Mouse (Mus musculus) spleen, adult 2 months (tissue): ENCODE measurements at regions not wholly inside any gene's neighbourhood (a gene's known extent, or its start where the extent isn't known, plus 50 kb on each side); places are given as distances from the start of the nearest gene placed in this dataset.

Experiments used
- DNase-seq, 2 experiments: peaks; one replicate each; pipeline versions ENCODE4 v3.0.0 to v3.0.0-alpha.2; 2012 to 2021; ENCODE audit warnings: low spot score in 2 of 2, low read depth in 1 of 2
- H3K27ac ChIP-seq: fragments of 200-500 bp; 2 replicates; pipeline ENCODE4 v1.5.1; 2012; ENCODE audit warnings: low read length, inconsistent platforms; ENCODE audit not compliant: insufficient read depth
- H3K27me3 ChIP-seq: fragments of 200-500 bp; 2 replicates; pipeline ENCODE4 v1.6.1; 2012; ENCODE audit warnings: mild to moderate bottlenecking, moderate library complexity, low read length, inconsistent platforms; ENCODE audit not compliant: control insufficient read depth, insufficient read depth
- H3K36me3 ChIP-seq: fragments of 200-500 bp; 2 replicates; pipeline ENCODE4 v1.6.1; 2012; ENCODE audit warnings: mild to moderate bottlenecking, low read length, inconsistent platforms; ENCODE audit not compliant: control insufficient read depth, insufficient read depth
- H3K4me1 ChIP-seq: fragments of 200-500 bp; 2 replicates; pipeline ENCODE4 v1.6.1; 2011; ENCODE audit warnings: inconsistent platforms; ENCODE audit not compliant: control insufficient read depth, insufficient read depth, insufficient read length
- H3K4me3 ChIP-seq: fragments of 200-500 bp; 2 replicates; pipeline ENCODE4 v1.5.1; 2011; ENCODE audit warnings: mild to moderate bottlenecking, inconsistent platforms; ENCODE audit not compliant: insufficient read depth, insufficient read length; ENCODE audit errors: extremely low read depth
- CTCF ChIP-seq: fragments of 200-500 bp; IDR thresholded peaks from 2 replicates; pipeline ENCODE4 v1.5.1; 2011; ENCODE audit warnings: mild to moderate bottlenecking, inconsistent platforms; ENCODE audit not compliant: insufficient read depth, insufficient read length, insufficient replicate concordance; ENCODE audit errors: extremely low read depth
- POLR2A ChIP-seq: fragments of 200-500 bp; IDR thresholded peaks from 2 replicates; pipeline ENCODE4 v1.6.1; 2011; ENCODE audit warnings: low read depth, low read length, inconsistent platforms
- WGBS: fragments of 180-500 bp; shearing (Covaris S2); methylation state at CpG from one replicate; pipeline ENCODE4 v1.1.7; 2018; 5-methylcytosine and 5-hydroxymethylcytosine counted together

DNA sequence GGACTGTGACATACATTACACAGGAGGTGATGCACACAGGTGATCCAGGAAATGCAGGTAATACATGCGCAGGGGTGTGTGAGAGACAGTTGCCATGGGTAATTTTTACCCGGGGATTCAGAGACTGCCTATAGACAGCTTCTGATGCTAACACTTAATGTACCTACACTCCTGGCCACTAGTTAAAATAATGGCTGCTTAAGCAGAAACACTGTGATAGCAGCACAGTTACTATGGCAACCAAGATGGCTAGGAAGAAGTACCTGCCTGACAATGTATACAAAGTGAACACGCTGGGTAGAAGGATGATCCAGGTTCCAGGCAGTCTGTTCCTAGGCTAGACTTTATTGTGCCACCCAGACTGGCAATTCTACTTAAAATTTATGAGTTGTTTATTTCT lies 88.3 kb upstream of the Prkg2 start:
- H3K27ac ChIP-seq, result no peak overlapping the region
- WGBS, result 87% methylated on average over 3 of the region's 3 CpGs
- TF ChIP-seq POLR2A, result no peak
- no peak for TF ChIP-seq CTCF
- H3K36me3 ChIP-seq, result no peaks in the 10 kb centered on the region
- no peaks in the 10 kb centered on the region for H3K4me1 ChIP-seq
- H3K4me3 ChIP-seq, result no peak overlapping the region
- no peak for DNase-seq
- no peaks in the 10 kb centered on the region for H3K27me3 ChIP-seq

DNA sequence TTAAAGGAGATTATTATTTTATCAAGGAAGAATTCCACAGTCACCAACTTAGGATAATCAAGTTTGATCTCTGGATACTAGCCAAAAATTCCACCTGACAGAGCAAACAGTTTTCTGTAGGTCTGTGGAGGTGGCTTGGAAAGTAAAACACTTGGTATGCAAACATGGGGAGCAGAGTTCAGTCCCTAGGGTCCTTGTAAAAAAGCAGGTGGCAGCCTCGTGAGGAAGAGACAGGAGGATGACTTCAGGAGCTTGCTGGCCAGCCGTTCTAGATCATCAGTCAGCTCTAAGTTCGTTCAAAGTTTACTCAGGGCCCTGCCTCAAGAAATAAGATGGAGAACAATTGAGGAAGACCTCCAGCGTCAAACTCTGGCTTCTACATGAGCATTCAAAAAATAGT lies 74.6 kb upstream of the Prkg2 start:
- Histone ChIP-seq H3K27me3 (no peaks in the 10 kb centered on the region), H3K4me3 (no peak overlapping the region), H3K36me3 (no peaks in the 10 kb centered on the region), H3K27ac (no peak overlapping the region), H3K4me1 (no peaks in the 10 kb centered on the region)
- no peak for DNase-seq
- TF ChIP-seq POLR2A (no peak), CTCF (no peak)
- WGBS, result 72% methylated on average over 4 of the region's 4 CpGs

DNA sequence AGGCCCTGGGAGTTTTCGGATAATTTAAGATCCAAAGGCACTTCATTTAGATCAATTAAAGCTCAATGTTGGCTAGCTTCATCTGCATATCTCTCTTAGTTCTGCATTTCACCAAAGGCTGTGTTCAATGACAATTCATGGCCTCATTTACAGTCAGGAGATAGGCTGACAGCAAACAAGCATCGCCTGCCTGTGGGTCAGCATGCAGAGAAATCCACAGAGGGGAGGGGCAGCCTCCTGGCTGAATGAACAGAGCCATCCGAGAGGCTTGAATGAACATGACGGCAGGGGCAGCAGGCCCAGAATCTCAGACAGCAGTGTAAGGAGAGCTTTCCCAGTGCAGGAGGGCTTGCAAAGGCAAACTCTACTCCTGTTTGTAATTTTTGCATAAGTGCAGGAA lies 74.1 kb upstream of the Prkg2 start:
- 80% methylated on average over 4 of the region's 4 CpGs for WGBS

DNA sequence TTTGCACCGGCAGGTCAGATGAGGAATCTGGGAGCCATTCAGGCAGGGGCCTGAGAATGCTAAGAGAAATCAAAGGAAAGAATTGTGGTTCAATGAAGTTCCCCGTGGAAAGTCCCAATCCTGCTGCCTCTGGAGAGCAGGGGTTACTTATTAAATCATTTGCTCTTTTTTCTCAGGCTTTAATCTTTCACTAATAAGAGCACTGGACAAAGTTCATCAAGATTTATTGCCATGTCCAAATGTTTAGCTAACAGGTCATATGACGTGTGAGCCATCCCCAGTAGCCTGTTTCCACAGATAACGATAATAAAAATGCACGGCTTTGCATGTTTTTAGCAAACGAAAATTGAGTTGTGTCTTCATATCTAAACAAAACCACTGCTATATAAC lies 62.6 kb upstream of the Prkg2 start:
- no peak overlapping the region for H3K27ac ChIP-seq
- 87% methylated on average over 6 of the region's 6 CpGs for WGBS
- TF ChIP-seq POLR2A, result no peak
- no peaks in the 10 kb centered on the region for H3K27me3 ChIP-seq
- no peaks in the 10 kb centered on the region for H3K36me3 ChIP-seq
- no peak overlapping the region for H3K4me3 ChIP-seq
- H3K4me1 ChIP-seq, result no peaks in the 10 kb centered on the region
- DNase-seq, result no peak

More for the DNA sequence above, 74.1 kb upstream of the Prkg2 start:
- Histone ChIP-seq H3K27ac (no peak overlapping the region), H3K4me1 (no peaks in the 10 kb centered on the region), H3K4me3 (no peak overlapping the region), H3K36me3 (no peaks in the 10 kb centered on the region), H3K27me3 (no peaks in the 10 kb centered on the region)
- no peak for DNase-seq
- TF ChIP-seq CTCF, result no peak

DNA sequence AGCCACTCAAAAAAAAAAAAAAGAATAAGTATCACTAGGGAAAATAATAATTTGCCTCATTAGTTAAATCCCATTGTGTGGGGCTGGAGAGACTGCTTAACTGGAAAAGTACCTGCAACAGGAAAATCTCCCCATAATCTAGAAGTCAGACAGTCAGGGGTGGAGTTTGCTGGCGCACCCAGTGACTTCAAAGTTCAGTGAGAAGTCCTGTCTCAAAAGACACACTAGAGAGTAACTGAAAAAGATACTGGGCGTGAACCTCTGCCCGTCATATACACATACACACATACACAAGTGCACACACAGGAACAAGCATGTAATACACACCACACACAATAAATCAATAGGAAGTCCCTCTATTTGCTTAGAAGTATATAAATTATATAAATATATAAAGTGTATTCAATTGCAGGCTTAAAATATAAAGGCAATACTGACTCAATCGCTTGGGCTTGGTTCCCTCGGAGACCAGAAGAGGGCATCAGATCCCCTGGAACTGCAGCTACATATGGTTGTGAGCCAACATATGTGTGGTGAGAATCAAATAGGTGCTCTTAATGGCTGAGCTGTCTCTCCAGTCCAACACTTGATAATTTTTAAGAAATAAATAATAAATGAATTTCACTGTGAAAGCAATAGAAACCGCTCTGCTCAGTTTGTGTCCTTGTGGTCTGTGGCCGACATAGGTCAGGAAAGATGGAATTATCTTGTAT lies 62.0 kb upstream of the Prkg2 start:
- 89% methylated on average over 7 of the region's 7 CpGs for WGBS
- no peaks in the 10 kb centered on the region for H3K4me1 ChIP-seq
- no peak for TF ChIP-seq POLR2A
- TF ChIP-seq CTCF, result no peak
- H3K27me3 ChIP-seq, result no peaks in the 10 kb centered on the region
- no peak overlapping the region for H3K27ac ChIP-seq
- H3K36me3 ChIP-seq, result no peaks in the 10 kb centered on the region
- no peak overlapping the region for H3K4me3 ChIP-seq
- DNase-seq, result no peak
